Mouse (Mus musculus) large intestine, adult 2 months (tissue): ENCODE measurements around the gene Akr1c14. TPM values are rescaled to one million over a fixed set of nuclear protein-coding genes. Genes with fewer than 3 reads are reported as not detected.
"Not testable (repeated sequence)": the region's sequence is repeated elsewhere in the genome, so short reads cannot be mapped to it uniquely, and the experiment has no call there.

Source experiments
- DNase-seq: peaks from one replicate; pipeline ENCODE4 v3.0.0-alpha.2; 2012; ENCODE audit warnings: low read depth, low spot score
- WGBS: fragments of 180-500 bp; shearing (Covaris S2); methylation state at CpG from one replicate; pipeline ENCODE4 v1.1.7; 2018; 5-methylcytosine and 5-hydroxymethylcytosine counted together
- polyA plus RNA-seq: library from polyadenylated mRNA; depleted of rRNA; stranded (reverse); fragments of >200 nt; gene quantifications from 2 replicates; pipeline ENCODE4 v1.2.3, GENCODE M21; 2012; rRNA removed

Akr1c14 gene
- 5.1 and 6.4 TPM in 2 replicates for polyA plus RNA-seq

DNA sequence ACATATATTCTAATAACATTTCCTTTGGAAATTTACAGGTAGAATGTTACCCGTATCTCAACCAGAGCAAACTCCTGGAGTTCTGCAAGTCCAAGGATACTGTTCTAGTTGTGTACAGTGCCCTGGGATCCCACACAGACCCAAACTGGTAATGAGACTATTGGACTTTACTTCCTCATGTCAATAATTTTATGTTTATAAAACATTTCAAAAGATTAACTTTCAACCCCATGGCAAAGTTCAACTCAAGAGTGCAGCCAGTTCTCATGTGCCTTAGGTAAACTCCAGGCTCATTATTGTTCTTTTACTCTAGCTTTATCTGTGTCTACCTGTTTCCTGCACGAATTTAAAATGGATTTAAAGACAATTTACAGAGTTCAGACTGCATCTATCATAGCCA lies at the start of gene Akr1c14:
Gene Akr1c14 (plus strand): TSS at position 293 of the 400 bp plus-strand sequence.
- 16% methylated on average over 2 of the region's 2 CpGs for WGBS

DNA sequence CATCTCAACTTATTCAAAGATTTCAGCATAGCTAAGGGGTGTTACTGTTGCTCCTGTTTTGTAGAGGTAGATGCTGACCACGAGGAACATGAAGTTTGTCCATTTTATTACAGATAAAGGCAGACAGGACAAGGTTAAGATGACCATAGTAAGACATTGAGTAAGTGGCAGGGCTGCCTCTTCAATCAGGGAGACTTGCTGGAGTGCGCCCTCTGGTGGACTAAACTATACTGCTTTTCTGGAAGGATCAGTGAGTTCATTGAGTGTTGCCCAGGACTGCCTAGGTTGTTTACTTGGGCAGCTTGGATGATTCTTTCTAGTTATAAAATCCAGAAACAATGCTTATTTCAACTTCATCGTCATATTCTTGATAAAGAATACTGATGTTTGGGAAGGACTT lies 47.1 kb upstream of the Akr1c14 start:
- peak; percentile 68 for DNase-seq
- WGBS, result 6% methylated on average over 3 of the region's 3 CpGs

More for the DNA sequence above, at the start of gene Akr1c14:
- DNase-seq, result no peak

DNA sequence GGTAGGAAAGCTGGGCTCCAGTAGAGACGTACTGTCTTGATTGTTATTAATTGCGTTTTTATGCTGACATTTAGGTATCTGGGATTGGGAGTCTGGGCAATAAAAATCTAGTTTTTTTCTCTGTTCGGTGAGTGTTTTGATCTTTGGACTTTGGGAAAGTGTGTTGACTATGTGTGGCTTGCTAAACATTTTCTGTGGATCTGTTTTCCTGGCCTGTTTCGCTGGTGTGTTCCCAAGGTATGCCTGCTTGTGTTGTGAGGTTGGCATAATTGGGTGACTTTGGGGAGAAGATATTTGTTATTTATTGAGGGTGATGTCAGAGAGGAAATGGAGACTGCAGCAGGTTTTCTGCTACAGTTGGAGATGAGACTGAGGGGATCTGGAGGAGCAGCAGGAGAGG lies 38.0 kb upstream of the Akr1c14 start:
- 29% methylated on average over 4 of the region's 4 CpGs for WGBS
- DNase-seq, result no peak

DNA sequence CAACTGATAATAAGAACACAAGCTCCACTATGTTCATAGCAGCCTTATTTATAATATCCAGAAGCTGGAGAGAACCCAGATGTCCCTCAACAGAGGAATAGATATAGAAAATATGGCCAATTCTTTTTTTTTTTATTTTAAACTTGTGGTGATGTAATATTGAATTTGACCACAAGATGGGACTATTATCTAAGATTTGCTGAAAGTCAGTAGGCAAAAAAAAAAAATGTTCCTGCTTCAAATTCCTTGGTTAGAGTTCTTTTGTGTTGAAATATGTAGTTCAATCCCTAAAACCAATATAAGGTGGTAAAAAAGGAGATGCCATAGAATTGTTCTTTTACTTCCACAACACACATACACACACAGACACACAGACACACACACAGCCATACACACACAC lies 35.0 kb upstream of the Akr1c14 start:
- DNase-seq, result no peak

DNA sequence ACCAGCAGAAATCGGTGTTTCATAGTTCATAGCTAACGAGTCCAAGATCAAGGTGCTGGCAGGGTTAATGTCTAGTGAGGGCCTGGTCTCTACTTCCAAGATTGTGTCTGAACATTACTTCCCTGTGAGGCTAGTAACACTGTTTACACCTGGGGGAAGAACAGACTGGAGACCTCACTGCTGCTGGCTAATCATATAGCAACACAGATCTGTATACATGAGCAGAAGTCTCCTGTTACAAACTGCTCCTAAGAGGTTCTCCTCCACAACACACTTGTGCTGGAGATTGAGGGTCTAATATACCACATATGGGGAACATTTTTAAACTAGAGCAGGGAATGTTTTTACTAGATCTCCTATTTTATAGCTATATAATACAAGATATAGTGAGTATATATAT lies 18.9 kb upstream of the Akr1c14 start:
- no peak for DNase-seq
- 57% methylated on average over 2 of the region's 2 CpGs for WGBS

DNA sequence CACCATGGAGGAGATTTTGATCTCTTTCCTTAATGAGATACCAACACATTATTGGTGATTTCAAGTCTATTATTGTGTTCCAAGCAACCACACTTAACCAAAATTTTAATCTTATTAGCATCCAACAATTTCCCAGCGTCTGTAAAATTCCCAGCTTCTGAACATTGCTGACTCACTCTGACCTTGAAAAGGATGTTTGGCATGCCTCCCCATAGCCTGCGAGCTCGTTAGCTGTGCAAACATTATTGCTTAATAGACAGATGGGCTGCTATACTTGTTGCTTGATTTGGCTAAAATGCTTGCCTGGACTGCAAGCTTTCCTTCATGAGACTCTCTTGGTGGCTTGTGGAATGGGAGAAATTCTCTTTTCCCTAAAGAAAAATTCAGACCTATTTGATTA lies 16.3 kb upstream of the Akr1c14 start:
- DNase-seq, result no peak
- WGBS, result 20% methylated on average over 3 of the region's 3 CpGs

DNA sequence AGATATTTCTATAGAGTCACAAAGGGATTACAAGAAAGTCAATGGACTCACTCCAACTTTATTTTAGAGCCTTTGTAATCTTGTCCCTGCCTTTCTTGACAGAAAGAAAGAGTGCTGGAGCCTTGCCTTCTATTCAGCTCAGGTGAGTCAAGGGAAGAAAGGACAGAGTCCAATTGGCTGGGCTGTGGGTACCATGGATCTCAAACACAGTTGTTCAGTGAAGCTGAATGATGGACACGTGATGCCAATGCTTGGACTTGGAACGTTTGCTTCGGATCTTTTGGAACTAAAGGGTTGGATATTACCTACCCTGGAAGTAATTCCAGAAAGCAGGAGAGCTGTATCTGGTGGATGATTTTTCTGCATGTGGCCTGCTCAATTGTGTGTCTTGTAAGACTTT lies 13.8 kb upstream of the Akr1c14 start:
- WGBS, result 41% methylated on average over 3 of the region's 3 CpGs
- DNase-seq, result no peak

DNA sequence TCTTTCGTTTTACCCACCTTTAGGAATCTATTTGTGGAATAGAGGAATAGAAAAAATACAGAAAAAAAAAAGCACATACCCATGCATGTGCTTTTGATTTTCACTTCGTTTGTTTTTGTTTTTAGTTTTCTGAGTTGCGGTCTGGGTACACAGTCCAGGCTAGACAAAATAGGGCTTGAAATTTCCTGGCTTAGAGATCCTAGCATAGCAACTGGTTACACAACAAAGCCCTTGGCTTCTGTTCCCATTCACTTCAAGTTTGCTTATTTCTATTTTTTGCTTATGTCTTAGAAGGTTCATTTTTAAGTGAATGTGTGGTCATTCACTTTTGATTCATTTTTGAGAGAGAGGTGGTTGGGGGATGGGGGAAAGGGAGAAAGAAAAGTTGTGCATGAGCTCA lies 2.7 kb upstream of the Akr1c14 start:
- WGBS, result 85% methylated on average over 3 of the region's 3 CpGs
- DNase-seq, result no peak

DNA sequence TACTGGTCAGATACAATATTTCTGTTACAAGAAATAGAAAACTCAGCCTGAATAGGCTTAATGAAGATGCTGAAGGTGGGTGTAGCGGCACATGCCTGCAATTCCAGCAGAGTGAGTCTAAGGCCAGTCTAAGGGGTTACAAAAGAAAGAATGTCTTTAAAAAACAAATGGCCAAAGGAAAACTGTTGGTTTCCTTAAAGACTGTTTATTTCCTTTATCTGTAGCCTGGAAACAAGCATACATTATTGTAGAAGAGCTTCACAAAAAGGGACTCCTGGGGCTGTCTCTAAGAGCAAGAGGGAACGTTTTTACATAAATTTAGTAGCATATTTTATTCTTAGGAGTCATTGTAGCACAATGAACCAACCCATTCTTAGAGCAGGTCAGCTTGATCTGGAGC lies 2.0 kb upstream of the Akr1c14 start:
- no peak for DNase-seq
- 73% methylated on average over 2 of the region's 2 CpGs for WGBS

DNA sequence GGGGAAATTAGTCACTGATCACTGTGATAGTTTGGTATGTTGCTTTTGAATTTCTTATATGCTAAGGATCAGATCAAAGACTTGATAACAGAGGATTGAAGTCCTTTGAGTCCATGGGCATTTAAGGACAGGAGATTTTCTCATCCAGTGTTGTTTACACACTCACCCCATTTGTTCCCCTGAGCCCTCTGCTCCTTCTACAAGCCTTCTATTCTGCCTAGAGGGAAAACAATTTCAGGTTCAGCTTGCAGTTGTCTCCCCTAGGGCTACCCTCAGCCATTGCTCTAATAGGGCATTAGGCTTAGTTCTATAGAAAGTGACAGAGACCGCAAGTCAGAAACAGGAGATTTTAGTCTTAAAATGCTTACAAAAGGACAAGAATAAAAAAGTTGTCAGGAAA lies 585 bp upstream of the Akr1c14 start:
- DNase-seq, result no peak
- WGBS, result 93% methylated on average over 1 of the region's 1 CpGs

DNA sequence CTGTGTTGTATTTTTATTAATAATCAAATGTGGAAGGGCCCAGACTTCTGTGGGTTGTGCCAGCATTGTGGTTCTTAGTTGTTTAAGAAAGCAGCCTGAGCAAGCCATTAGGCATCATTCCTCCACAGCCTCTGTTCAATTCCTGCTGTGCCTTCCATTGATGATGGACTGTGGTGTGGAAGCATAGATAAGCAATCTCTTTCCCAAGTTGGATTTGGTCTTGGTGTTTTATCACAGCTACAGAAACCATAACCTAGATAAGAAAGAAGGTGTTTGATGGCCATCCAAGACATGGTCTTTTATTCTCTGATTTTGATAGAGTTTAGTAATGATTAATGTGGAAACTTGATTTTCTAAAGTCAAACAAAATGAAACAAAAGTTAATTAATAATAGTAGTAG lies 844 bp downstream of the Akr1c14 start:
- no peak for DNase-seq

DNA sequence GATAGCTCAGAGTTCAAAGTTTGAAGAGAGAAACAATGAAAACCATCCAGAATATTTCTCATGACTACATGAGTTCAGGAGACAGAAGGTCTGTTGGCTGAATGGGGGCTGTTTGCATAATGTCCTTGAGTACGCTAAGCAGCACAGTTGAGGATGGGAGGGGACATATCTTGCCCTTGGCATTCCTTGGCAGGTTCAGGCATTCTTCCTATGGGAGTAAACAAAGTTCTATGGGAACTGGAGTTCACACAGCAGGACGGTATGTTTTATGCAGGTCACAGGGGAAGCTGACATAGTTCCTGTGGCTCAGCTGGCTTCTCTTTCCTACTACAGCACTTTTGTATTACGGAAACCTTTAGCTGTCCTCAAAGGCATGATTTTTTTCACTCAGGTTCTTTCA lies 6.6 kb downstream of the Akr1c14 start:
- DNase-seq, result no peak

DNA sequence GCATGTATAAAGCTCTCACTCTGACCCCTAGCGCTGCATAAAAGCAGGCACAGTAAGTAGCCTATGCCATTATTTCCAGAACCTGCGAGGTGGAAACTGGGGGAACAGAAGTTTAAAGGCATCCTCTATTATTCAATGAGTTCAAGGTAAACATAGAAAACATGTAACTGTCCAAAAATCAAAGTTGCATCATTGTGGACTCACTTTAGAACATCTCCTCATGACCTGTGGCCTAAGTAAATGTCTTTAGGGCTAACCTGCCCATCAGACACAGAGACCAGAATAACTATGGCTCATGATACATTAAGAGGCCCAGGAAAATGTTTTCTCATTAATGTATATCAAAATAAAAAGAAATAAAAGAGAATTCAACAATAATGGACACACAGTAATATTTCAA lies 7.4 kb downstream of the Akr1c14 start:
- 81% methylated on average over 2 of the region's 2 CpGs for whole genome bisulfite sequencing
- DNase-seq, result no peak

More for the DNA sequence above, 6.6 kb downstream of the Akr1c14 start:
- WGBS, result 52% methylated on average over 3 of the region's 3 CpGs

DNA sequence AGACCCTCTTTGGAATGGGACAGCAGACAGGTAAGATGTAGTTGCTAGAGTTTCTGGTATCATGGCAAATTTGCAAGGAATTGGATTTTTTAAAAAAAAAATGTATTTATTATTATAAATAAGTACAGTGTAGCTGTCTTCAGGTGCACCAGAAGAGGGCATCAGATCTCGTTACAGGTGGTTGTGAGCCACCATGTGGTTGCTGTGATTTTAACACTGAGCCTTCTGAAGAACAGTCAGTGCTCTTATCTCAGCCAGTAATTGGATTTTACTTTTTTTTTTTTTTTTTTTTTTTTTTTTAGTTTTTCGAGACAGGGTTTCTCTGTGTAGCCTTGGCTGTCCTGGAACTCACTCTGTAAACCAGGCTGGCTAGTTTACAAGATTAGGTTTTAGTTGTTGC lies 9.4 kb downstream of the Akr1c14 start:
- not testable (repeated sequence) for DNase-seq
- 80% methylated on average over 2 of the region's 2 CpGs for WGBS

DNA sequence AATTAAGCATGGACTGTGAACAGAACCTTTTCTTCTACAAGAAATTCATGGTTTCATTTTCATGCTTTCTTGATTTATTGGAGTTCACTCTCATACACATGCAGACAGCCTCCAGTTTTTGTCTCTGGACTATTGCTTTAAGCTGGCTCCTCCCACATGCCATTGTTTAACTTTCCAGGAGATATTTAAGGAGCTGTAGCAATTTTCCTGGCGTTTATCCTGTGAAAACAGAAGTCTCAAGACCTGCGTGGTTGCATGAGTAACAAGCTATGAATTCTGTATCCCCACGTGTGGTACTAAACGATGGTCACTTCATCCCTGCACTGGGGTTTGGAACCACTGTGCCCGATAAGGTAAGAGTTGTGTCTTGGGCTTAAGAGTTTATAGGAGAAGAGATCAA lies 10.6 kb downstream of the Akr1c14 start:
- 10% methylated on average over 5 of the region's 5 CpGs for WGBS
- no peak for DNase-seq

DNA sequence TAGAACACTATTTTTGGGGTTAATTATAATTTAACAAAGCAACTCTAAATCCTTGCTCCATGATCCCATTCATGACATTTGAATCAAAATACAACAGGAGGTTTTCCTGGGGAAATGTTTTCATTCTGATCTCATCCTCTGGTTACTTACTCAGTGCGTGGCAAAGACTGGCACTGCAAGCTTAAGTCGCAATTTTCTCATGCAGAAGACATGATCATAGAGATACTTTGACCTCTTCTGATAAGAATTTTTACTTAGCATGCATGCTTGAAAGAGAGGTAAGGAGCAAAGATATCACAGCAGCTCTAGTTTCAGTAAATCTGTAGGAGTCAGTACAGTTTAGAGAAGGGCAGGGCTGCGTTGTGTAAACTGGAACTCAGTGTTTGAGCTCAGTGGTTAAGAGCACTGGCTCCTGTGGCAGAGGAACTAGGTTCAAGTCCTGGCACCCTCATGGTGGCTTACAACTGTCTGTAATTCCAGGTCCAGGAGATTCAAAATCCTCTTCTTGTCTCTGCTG lies 11.5 kb downstream of the Akr1c14 start:
- DNase-seq, result no peak
- 18% methylated on average over 3 of the region's 3 CpGs for WGBS

DNA sequence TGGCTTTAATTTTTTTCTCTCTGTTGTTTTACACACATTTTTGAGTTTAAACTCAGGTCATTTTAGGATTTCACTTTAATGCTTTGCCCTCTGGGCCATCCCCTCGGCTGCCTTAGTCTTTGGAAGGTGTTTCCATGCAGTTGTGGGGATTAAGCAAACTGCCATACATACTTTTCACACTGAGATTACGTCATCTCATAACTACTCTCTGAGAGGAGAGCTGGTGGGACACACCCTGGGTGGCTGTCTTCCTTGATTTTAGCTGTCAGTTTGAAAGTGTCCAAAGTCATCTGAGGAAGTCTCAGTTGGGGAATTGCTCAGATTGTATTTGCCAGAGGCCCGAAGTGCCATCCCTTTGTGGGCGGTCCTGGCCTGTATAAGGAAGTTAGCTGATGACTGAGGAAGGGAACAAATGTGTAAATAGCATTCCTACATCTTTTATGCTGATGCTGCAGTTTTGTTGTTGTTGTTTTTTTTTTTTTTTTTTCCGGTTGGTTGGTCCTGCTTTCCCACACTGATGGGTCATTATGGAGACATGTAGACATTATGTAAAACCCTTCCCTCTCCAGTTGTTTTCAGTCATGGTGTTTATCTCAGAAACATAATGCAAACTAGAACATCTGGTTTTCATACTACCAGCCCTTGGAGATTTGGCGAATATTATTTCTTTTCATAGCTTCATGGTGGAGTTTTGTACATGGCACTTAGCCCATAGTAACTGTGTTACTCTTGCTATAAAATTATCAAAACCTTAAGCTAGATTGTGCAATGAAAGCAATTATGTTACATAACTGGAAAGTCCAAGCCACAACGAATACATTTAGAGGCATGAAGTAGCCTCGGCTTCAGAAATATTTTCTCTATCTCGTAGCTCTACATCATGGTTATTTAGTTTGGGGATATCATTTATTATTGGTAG lies 28.0 kb downstream of the Akr1c14 start:
- no peak for DNase-seq
- WGBS, result 79% methylated on average over 9 of the region's 9 CpGs

DNA sequence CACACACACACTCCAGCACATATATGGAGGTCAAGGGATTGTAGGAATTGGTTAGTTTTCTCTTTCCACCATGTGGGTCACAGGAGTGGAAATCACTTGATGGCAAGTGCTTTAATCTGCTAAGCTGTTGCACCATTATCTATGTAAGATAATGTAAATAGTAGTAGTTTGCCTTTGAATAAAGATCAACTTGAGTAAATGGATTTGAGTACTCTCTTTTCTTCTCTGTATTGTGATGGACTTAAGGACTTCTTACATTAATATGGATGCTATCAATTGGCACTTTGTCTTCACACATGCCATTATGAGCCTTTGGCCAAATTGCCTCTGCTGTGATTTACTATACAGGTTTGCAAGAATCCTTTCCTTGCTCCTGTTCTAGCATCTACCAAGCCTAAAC lies 31.1 kb downstream of the Akr1c14 start:
- no peak for DNase-seq

DNA sequence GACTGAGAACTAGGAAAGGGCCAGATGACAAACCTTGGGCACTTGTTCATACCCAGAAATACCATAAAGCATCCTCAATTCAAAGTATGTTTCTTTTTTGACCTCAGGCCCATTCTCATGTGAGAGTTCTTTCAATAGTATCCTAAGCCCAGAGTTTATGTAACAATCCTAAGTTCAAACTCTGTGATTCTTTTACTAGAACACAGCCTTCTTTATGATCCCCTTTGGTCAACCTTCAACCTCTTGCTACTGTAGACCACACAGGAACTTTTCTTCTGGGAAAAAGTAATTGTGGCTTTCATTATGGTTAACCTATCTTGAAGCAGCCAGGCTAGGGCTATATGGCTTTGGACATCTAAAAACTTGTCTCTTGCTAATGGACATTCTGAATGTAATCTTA lies 52.9 kb downstream of the Akr1c14 start:
- no peak for DNase-seq

DNA sequence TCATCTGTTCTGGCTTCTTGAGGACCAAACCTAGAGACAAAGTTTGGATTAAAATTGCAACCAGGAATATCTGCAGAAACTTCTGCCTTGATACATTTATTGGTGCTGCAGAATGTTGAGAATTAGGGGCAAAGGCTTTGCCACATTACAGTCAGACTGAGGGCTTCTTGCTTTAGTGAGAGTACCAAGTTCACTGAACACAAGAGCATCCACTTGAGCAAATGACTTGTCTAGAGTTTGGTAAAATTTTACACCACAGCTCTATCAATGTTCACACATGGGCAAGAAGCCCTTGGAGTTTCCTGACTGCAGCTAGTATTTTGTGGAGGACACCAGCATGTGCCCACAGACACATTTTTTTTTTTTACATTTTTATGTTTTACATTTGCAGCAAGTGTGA lies 53.9 kb downstream of the Akr1c14 start:
- no peak for DNase-seq

DNA sequence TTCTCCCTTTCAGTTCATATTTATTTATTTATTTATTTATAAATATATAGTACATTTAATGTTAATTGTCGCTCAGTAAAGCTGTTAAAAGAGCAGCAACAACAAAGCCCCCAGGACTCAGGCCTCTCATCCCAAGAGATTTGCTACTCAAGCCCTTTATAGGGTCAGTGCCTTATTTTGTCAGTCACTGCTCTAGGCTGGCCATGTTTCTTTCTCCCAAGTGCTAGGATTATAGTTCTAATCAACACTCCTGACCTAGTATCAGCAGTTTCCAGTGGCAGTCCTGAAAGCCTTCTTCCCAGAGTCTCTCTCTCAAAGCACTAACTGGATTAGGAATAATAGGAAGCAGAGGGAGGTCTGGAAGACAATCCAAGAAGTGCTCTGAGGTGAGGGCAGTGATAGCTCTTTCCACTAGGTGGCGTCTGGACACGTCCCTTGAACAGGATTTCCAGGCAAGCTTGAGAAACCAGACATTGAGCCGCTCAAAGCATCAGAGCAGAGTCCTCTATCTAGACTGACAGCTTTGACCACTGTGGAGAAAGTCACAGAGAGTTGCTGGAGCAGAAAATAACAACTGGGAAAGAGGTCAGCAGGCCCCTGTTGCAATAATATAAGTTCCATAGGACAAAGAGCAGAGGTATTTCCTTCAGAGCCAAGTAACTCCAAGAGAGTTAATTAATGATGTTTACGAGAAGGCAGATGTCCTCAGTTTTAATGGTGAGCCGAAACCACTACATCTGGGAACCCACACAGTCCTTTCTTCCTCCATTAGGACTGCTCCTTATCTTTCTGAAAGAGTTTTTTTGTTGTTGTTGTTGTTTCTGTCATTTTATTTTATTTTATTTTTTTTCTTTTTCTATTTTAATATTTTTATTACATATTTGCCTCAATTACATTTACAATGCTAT lies 61.7 kb downstream of the Akr1c14 start:
- peak; percentile 32 for DNase-seq
- 28% methylated on average over 6 of the region's 6 CpGs for WGBS
